Mouse (Mus musculus): ENCODE data around the gene Ptgdr2.

Ptgdr2 gene

DNA sequence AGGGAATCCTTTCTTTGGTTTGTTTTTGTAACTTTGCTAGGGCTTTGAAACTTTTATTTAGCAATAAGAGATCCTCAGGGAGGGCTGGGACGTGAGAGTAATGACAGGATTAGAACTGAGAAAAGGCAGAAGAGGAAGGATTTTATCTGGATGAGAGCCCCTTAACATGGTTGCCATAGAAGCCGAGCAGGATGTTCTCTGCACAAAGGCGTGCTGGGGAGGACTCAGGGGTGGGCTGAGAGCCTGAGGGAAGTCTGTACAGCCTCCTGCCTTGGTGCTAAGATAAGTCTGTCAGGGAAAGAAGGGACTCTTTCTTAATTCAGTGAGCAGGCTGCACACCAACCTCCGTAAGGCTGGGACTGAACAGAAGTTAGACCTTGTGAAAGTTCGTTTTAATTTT, 1.9 kb upstream of the Ptgdr2 start:
- no peak for DNase-seq

DNA sequence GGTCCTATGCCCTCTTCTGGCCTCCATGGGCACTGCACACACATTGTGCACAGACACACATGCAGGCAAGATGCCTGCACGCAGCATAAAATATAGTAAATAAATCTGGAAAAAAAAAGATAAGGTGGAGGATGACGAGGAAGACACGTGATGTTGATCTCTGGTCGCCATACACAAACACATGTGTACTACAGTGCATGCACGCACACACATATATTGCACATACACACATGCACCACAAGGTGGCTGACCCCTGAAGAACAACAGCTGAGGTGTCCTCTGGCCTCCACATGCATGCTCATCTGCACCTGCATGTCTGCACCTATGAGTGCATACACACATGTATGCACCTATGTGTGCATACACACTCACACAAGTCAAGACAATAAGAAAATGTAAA, 883 bp upstream of the Ptgdr2 start:
- no peak for DNase-seq

DNA sequence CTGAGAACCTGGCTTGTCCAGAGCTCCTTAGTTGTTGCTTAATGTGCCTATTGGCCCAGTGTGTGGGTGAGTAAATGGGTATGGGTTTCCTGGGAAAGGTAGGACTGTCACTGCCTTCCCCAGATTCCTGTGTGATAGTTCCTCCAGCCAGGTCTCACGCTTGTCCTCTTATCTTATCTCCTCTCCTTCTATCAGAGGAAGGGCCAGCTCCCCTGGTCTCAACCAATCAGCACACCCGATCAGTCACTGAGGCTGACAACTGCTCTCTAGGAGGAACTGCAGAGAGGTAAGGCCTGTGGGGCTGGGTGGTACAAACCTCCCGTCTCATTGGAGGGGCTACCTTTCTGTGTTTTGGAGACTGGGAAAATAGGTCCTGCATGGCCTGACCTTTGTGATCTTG, 1.8 kb downstream of the Ptgdr2 start:
- no peak for DNase-seq

DNA sequence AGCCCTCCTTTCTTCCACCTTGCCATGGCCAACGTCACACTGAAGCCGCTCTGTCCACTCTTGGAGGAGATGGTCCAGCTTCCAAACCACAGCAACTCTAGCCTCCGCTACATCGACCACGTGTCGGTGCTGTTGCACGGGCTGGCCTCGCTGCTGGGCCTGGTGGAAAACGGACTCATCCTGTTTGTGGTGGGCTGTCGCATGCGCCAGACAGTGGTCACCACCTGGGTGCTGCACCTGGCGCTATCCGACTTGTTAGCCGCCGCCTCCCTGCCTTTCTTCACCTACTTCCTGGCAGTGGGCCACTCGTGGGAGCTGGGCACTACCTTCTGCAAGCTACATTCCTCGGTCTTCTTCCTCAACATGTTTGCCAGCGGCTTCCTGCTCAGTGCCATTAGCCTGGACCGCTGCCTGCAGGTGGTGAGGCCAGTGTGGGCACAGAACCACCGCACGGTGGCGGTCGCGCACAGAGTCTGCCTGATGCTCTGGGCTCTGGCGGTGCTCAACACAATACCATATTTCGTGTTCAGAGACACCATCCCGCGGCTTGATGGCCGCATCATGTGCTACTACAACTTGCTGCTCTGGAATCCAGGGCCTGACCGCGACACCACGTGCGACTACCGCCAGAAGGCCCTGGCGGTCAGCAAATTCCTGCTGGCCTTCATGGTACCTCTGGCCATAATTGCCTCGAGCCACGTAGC, 3.3 kb downstream of the Ptgdr2 start:
- peak; percentile 52 to 54 for DNase-seq

DNA sequence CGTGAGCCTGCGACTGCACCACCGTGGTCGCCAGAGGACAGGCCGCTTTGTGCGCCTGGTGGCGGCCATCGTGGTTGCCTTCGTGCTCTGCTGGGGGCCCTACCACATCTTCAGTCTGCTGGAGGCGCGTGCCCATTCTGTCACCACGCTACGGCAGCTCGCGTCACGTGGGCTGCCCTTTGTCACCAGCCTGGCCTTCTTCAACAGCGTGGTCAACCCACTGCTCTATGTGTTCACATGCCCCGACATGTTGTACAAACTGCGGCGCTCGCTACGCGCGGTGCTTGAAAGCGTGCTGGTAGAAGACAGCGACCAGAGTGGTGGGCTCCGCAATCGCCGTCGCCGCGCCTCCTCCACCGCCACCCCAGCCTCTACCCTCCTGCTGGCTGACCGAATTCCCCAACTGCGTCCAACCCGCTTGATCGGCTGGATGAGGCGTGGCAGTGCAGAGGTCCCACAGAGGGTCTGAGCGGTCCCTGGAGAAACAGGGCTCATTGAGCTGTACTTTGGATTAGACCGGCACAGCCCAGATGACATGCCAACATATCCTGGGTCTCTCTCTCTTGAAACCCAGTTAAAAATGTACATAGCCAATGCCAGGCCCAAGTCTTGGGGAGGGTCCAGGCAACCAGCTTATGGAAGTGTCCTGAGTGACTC, 4.0 kb downstream of the Ptgdr2 start:
- no peak for DNase-seq

DNA sequence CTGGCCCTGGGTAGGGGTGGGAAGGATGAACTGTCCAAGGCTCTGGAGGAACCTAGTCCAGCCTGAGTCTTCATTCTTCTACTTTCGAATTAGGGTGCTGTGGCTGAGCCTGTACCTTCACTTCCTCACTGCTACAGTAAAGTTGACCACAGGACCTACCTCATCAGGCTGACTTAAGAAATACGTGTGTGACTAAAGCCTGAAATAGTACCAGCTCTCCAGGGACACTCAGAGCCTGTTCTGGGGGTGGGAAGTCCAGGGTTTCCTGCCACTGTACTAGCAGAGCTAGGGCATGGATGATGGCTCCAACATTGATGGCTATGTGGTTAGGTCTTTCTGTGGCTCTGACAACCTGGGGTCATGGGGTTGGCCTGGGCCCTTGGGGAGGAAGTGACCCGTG, 7.0 kb downstream of the Ptgdr2 start:
- DNase-seq = no peak

DNA sequence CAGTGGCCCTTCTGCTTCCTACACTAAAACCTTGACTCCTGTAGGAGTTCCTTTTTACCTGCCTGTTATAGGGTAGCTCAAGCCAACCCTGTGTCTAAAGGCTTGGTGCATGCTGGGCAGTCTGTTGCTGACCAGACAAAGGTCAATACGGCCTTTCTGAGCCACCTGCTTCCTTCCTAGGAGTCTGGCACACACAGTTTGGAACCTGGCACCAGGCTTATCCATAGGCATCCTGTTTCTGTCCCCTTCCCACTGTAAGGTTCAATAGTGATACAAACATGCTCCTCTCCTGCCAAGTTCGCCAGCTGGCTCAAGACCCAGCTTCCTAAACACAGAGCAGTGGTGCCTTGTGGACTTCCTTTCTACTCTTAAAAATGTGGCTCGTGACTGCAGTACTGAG, 9.5 kb downstream of the Ptgdr2 start:
- DNase-seq = no peak

DNA sequence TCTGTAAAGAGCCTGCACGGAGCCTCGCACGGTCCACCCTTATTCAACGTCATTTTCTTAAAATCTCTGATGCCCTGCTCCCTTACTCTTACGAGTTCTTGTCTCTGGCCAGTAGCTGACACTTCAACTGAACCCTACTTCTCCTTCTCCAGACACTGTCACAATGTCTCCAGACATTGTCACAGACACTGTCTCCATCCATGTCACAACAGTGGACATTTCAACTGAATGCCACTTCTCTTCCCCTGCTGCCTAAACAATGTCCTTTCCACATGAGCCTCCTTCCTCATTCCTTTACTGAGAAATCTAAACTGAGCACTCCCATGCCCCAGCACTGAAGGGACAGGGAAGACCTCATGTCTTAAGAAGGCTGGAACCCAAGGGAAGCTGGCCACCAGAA, 10.3 kb downstream of the Ptgdr2 start:
- no peak for DNase-seq

DNA sequence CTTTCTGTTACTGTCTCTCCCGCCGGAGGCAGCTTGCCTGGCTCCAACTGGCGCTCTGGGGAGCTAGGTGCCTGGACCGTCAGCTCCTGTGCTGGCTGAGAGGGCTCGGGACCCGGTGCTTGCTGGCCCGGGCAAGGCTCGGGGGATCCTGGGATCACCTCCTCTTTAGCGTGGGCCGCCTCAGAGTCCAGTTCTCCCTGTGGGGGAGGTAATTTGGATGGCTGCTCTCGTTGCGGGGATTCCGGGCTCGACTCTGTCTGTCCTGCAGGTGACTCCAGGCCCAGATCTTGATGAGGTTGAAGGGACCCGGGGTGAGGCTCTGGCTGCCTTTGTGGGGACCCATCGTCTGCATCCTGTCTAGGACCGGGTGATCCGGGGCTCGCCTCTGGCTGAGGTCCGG, 11.5 kb downstream of the Ptgdr2 start:
- peak in 1 of 2 experiments; percentile 33 for DNase-seq

DNA sequence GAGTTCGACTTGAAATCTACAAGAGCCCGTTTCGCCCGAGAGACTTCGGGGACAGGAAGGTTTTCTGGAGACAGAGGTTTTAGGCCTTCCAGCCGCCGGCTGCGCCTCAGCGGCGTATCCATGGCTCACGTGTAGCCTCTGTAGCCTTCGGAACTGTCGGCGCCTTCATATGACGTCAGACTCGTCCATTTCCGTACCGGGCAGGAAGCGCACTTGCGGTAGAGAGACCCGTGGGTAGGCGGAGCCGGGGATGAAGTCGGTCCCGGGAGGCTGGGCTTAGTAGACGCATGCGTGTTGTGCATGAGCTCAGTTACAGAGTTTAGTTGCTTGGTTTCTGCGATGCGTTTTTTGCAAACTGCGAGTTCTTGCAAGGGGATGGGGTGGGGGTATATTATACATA, 12.2 kb downstream of the Ptgdr2 start, which contains the start of gene Ccdc86:
Gene Ccdc86 (minus strand): TSS at position 155 of the 400 bp plus-strand sequence.
- peak; percentile 92 to 95 for DNase-seq

DNA sequence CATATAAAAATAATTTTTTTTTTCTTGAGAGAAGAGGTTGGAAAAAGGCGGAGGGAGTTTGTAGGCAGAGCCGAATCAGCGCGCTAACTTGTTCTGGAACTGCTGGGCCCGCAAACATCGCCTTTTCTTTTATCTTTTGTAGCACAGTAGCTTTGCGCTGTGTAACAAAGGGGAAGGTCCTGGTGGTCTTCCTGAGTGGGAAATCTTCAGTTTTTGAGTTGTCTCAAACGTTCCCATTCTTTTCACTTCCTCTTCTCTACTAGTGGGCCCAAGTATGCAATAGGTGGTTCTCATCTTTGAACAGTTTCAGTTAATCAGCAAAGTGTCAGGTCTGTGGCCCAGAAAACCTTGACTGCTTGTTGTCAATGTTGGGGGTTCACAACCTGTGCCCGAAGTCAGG, 12.6 kb downstream of the Ptgdr2 start:
- DNase-seq = no peak

DNA sequence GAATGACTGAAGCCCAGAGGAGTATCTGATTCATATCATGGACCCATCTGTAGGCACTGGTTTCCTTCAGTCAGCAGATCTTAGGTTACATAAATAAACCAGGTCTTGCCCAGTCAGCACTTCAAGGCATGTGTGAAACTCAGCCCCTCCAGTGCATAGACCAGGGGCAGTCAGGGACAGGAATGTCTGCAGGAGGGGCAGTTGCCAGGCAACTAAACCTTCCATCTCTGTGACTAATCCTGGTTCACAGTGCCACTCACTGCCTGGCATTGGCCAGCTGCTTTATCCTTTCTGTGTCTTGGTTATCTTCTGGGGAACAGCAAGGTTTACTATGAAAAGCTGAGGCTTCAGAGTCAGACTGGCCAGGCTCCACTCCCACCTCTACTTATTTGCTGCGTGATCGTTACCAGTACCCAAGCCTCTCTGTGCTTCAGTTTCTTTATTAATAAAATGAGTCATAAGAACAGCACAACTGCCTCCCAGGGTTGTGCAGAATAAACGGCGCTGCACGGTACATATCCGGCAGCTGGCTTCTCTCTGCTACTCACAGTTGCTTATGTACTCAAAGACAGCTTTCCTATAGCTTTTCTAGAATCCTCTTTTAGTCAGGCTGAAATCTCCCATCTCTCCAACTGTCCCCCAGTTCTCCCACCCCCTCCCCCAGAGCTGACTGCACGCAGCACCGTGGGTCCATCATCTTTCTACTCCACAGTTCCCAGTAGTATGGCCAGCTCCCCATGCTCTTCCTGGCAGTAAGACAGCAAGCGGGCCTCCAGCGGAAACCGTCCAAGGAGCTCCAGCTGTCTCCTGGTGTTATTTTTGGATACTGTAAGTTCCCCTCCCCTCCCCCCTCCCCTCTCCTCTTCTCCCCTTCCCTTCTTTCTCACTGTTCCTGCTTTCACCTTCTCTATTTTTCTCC, 15.3 kb downstream of the Ptgdr2 start:
- no peak for DNase-seq

DNA sequence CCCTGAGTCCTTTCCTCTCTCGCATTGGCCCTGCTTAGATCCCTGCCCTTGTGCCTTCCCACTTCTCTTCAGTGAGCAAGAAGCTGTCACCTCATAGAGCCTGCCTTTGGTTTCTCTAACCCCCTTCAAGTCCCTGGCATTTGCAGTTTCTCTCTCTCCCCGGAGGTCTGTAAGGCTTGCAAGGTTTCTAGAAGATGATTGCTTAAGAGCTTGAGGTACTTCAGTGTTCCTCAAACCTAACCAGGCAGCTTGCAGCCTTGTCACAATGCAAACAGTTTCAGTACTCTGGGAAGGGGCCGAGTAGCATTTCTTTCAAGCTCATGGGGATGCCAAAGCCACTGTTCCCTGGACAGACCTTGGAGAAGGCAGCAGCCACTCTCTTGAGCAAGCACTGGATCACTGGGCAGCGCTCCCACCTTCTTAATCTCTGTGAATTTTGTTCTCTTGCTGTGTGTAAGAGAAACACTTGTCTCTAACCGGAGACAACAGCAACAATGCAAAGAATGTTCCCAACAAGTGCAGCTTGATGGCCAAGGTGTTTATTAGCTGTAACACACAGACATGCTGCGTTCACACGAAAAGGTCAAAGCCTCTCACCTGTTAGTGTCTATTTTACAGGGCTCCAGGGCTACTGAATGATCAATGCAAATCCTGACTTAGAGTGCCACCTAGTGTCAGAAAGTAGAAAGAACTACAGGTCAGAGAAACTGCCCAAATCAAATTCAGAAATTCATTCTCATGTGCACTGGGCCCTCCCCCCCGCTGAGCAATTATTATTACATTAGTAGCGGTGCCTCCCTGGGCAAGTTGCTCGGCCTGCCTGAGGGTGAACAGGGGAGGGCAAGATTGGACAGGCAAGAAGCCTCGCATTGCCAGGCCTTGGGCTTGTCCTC, 22.4 kb downstream of the Ptgdr2 start:
- DNase-seq = no peak

DNA sequence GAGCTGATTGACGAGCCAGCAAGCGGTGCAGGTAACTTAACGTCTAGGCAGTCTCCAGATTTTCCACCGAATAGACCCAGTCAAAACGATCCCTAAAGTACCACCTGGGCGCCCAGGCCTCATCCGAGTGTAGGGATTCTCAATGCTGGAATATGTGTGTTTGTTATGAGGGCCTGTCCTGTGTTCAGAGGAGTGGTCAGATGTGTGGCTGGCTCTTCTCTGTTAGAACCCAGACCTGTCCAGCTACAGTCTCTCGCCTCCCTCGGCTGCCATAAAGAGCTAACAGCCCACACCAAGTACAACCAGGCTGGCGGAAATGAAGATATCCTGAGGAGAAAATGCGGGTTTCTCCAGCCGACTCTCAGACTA, 23.0 kb downstream of the Ptgdr2 start:
- DNase-seq = no peak

DNA sequence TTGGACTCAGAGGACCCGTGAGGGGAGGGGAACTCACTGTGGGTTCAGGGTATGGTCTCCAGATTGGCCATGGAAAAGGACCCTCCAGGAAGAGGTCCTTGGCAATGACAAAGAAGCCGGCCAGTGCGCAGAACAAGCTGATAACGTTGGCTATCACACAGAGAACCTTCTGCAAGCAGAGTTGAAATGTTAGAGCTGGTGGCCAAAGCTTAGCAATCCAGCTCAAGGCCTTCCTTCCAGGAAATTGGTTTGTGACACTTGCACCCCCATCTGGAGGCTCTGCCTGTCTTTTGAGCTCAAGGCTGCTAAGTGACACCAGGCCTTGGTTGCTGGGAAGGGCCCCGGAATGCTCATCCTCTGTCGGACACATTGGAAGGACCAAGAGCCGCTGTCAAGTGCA, 28.8 kb downstream of the Ptgdr2 start:
- no peak for DNase-seq

DNA sequence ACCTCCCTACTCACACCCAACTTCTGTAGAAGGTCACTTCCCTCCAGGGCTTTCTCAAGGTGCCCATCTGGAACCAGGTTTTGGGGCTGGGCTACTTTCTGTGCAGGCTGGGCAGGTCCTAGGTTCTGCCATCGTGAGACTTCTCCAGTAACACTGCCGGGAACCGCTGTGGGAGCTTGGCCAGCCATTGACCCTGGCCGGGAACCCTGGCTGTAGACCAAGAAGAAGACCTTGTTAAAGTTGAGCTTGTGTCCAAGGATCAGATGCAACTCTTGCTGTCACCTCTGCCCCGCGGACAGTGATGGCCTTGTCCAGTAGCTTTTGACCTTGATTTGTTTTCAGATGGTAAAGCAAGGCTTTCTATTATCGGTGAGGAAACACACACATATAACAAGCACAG, 31.6 kb downstream of the Ptgdr2 start:
- no peak for DNase-seq

DNA sequence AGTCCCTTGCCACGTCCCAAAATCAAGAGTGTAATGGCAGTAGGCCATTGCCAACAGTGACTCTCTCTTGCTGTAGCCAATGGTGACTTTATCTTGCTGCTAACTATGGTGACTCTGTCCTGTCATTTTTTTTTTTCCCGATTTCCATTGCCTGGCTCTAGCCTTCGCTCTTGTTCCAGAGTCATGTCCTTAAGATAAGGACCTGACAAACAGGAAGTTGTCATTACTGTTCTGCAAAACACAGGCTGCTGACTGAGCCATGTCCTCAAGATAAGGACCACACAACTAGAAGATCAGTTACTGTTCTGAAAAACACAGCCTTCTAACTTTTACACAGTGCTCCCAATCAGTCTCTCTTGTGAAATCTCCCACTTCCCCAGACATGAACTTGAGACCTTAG, 33.5 kb downstream of the Ptgdr2 start:
- DNase-seq = no peak

DNA sequence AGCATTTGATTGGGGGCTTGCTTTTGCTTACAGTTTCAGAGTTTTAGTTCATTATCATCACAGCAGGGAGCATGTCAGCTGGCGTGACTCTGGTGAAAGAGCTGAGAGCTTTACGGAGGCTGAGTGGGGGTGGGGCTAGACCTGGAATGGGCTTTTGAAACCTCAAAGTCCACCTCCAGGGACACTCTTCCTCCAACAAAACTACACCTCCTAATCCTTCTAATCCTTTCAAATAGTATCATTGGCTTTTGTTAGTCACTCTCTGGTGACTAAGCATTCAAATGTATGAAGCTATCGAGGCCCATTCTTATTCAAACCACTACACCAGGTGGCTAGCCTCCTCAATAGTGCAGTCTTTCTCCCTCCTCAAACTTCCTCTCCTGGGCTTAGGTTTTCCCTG, 35.7 kb downstream of the Ptgdr2 start:
- DNase-seq = no peak

DNA sequence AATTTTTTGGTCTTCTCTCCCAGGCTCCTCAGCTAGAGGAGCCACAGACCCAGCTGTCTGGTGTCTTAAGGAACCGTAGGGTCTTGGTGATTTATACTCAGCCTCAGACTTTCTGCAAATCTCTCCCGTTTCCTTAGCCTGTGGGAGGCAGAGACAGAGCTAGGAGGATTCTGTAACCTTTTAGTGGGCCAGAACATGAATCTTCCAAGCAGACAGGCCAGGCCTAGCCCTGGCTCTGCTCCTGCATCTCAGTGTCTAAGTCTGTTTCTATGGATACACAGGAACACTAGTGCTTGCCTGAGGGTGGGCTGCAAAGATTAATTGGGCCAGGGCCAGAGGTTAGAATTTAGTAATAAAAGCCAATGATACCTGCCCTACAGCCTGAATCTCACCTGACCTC, 36.2 kb downstream of the Ptgdr2 start:
- no peak for DNase-seq

DNA sequence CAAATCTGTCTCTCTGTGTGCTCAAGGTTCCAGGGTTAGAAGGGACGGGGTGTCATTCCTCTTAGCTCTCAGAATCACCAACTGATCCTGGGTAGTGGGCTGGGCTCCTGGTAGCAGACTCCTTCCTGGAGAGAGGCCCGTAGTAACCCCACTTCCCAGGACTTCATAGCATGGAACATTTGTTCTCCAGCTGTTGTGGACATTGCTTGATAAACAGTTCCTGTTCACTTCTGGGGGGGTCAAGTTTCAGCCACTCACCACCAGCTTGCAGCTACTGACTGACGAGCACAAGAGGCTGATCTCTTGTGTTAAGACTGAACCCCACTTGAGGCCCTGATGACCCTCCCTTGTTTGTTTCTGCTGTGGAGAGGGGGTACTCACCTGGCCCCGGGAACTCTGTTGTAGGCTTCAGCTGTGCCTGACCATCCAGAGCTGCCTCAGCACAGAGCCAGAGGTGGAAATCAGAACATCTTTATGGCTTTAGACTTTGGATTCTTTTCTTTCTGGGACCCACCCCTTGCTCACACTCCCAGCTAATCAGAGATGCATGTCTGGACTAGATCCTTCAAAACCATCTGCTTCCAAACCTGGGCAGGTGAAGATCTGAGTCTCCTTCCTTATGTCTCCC, 37.4 kb downstream of the Ptgdr2 start, which contains the start of gene Ms4a10:
Gene Ms4a10 (minus strand): TSS at position 433 of the 628 bp plus-strand sequence.
- no peak for DNase-seq

DNA sequence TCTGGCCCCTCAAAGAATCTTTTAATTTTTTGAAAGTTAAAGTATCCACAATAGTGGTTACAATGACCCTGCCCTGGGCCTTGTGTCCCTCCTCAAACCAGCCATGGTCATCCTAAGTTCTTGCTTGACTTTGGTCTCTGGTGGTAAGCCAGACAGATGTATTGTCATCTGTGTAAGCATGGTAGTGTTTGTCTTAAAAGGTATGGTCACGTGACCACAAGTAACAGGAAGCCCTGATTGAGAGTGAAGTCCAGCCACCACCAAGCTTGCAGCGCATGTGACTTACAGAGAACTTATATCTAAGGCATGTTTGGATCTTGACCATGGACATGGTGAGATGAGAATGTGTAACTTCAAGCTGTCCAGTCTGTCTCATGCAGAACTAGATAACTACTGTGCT, 38.2 kb downstream of the Ptgdr2 start:
- no peak for DNase-seq

DNA sequence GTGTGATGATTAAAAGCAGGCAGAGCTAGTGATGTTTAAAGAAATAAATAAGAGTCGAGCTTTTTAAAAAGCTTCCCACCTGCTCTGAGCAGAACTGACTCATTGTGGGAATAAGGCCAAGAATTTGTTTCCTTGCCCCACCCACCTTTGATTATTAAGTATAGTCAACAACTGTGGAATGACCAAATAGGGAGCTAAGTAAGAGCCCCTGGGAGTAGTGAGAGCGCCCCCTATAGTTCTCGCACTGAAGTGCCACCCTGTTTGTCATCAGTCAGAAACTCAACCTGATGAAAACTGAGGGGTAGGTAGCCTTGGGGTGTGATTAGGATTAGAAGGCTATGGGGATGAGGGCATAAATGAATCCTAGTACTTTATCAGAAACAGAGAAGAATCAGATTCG, 39.4 kb downstream of the Ptgdr2 start:
- peak in 1 of 2 experiments; percentile 13 for DNase-seq

All from thymus, postnatal 36 days (tissue).